Mouse (Mus musculus): ENCODE results near the gene Yeats2.
A peak's percentile ranks its signal among the peaks of the same experiment; 100 is the strongest.
"Not testable (repeated sequence)": the region's sequence is repeated elsewhere in the genome, so short reads cannot be mapped to it uniquely, and the experiment has no call there.

Gene Yeats2

GRCm38 (mm10) chr16:20140772-20141531 is at the start of gene Yeats2:
Gene Yeats2, plus strand, starts transcription at chr16:20141063.
- DNase-seq (ENCODE audit: low read depth, low spot score), result peak; percentile 91

- peak; percentile 8 for DNase-seq (ENCODE audit: low read depth, low spot score)
These were observed 44.9 kb upstream of the Yeats2 start for GRCm38 (mm10) chr16:20095966-20096365.

- DNase-seq (ENCODE audit: low read depth, low spot score), result peak; percentile 95
These were observed 43.7 kb upstream of the Yeats2 start, which contains the start of gene Klhl24 for GRCm38 (mm10) chr16:20097069-20097710. Gene Klhl24, plus strand, starts transcription at chr16:20097542.

- DNase-seq (ENCODE audit: low read depth, low spot score), result peak; percentile 93
These were observed 43.0 kb upstream of the Yeats2 start for GRCm38 (mm10) chr16:20097711-20098374.

GRCm38 (mm10) chr16:20098375-20098727 is 42.5 kb upstream of the Yeats2 start:
- no peak for DNase-seq (ENCODE audit: low read depth, low spot score)

- DNase-seq (ENCODE audit: low read depth, low spot score), result peak; percentile 43
These were observed 41.8 kb upstream of the Yeats2 start for GRCm38 (mm10) chr16:20098866-20099629.

GRCm38 (mm10) chr16:20106996-20107395 is 33.9 kb upstream of the Yeats2 start:
- DNase-seq (ENCODE audit: low read depth, low spot score), result no peak

- no peak for DNase-seq (ENCODE audit: low read depth, low spot score)
These were observed 31.9 kb upstream of the Yeats2 start for GRCm38 (mm10) chr16:20108961-20109360.

GRCm38 (mm10) chr16:20112649-20113048 is 28.2 kb upstream of the Yeats2 start:
- DNase-seq (ENCODE audit: low read depth, low spot score), result no peak

- no peak for DNase-seq (ENCODE audit: low read depth, low spot score)
These were observed 24.8 kb upstream of the Yeats2 start for GRCm38 (mm10) chr16:20116069-20116468.

- DNase-seq (ENCODE audit: low read depth, low spot score), result not testable (repeated sequence)
These were observed 14.5 kb upstream of the Yeats2 start for GRCm38 (mm10) chr16:20126319-20126883.

- DNase-seq (ENCODE audit: low read depth, low spot score), result no peak
These were observed 10.5 kb upstream of the Yeats2 start for GRCm38 (mm10) chr16:20130397-20130796.

GRCm38 (mm10) chr16:20144568-20144967 is 3.7 kb downstream of the Yeats2 start:
- DNase-seq (ENCODE audit: low read depth, low spot score), result peak; percentile 39

- no peak for DNase-seq (ENCODE audit: low read depth, low spot score)
These were observed 11.1 kb downstream of the Yeats2 start for GRCm38 (mm10) chr16:20151991-20152390.

- DNase-seq (ENCODE audit: low read depth, low spot score), result no peak
These were observed 12.9 kb downstream of the Yeats2 start for GRCm38 (mm10) chr16:20153742-20154141.

- DNase-seq (ENCODE audit: low read depth, low spot score), result no peak
These were observed 19.3 kb downstream of the Yeats2 start for GRCm38 (mm10) chr16:20160130-20160529.

- no peak for DNase-seq (ENCODE audit: low read depth, low spot score)
These were observed 28.2 kb downstream of the Yeats2 start for GRCm38 (mm10) chr16:20169071-20169470.

- no peak for DNase-seq (ENCODE audit: low read depth, low spot score)
These were observed 28.7 kb downstream of the Yeats2 start for GRCm38 (mm10) chr16:20169471-20170106.

GRCm38 (mm10) chr16:20179406-20180175 is 38.7 kb downstream of the Yeats2 start:
- DNase-seq (ENCODE audit: low read depth, low spot score), result no peak

- DNase-seq (ENCODE audit: low read depth, low spot score), result peak; percentile 39
These were observed 44.5 kb downstream of the Yeats2 start for GRCm38 (mm10) chr16:20185368-20185767.
